Mouse (Mus musculus) kidney, embryonic 16.5 days (tissue): ENCODE measurements around the gene Wdr95. TPM values are rescaled to one million over a fixed set of nuclear protein-coding genes. Genes with fewer than 3 reads are reported as not detected.

ENCODE experiments used
- ATAC-seq: fragments of 200-750 bp; cut with Nextera tagmentation; 2 replicates; pipeline ENCODE4 v1.8.0; 2017; ENCODE audit warnings: moderate TSS enrichment; ENCODE audit not compliant: low FRiP score, low TSS enrichment
- H3K27ac ChIP-seq: fragments of 300-500 bp; sonication (generic); 2 replicates; pipeline ENCODE4 v1.5.1; 2014; ENCODE audit warnings: low read length
- H3K27me3 ChIP-seq: fragments of 300-500 bp; sonication (generic); 2 replicates; pipeline ENCODE4 v1.6.1; 2014; ENCODE audit warnings: low read length, control low read depth, mixed read lengths; ENCODE audit not compliant: insufficient read depth
- H3K36me3 ChIP-seq: fragments of 300-500 bp; sonication (generic); 2 replicates; pipeline ENCODE4 v1.6.1; 2014; ENCODE audit warnings: low read length, control low read depth, mixed read lengths; ENCODE audit not compliant: insufficient read depth
- H3K4me1 ChIP-seq: fragments of 300-500 bp; sonication (generic); 2 replicates; pipeline ENCODE4 v1.6.1; 2014; ENCODE audit warnings: low read length, control low read depth, mixed read lengths; ENCODE audit not compliant: insufficient read depth
- H3K4me2 ChIP-seq: fragments of 300-500 bp; sonication (generic); replicated peaks from 2 replicates; pipeline ENCODE4 v1.6.1; 2014; ENCODE audit warnings: low read depth, low read length
- H3K4me3 ChIP-seq: fragments of 300-500 bp; sonication (generic); 2 replicates; pipeline ENCODE4 v1.5.1; 2014; ENCODE audit warnings: mild to moderate bottlenecking, low read length
- H3K9ac ChIP-seq: fragments of 300-500 bp; sonication (generic); replicated peaks from 2 replicates; pipeline ENCODE4 v1.6.1; 2014; ENCODE audit warnings: low read length
- H3K9me3 ChIP-seq: fragments of 300-500 bp; sonication (generic); 2 replicates; pipeline ENCODE4 v1.6.1; 2016; ENCODE audit warnings: low read length, control low read depth
- WGBS: fragments of 180-500 bp; shearing (Covaris S2); extraction: QIAGEN DNeasy Blood & Tissue Kit; methylation state at CpG from one replicate; pipeline ENCODE4 v1.1.7; 2014; 5-methylcytosine and 5-hydroxymethylcytosine counted together
- polyA plus RNA-seq: library from polyadenylated mRNA; unstranded; fragments of >200 nt; fragmentation: Nextera tagmentation; extraction: Ambion mirVana; gene quantifications from 2 replicates; pipeline ENCODE4 v1.2.1, GENCODE M21; 2015

Wdr95 gene
- polyA plus RNA-seq, 1 experiment from 2014 or later, result not detected

DNA sequence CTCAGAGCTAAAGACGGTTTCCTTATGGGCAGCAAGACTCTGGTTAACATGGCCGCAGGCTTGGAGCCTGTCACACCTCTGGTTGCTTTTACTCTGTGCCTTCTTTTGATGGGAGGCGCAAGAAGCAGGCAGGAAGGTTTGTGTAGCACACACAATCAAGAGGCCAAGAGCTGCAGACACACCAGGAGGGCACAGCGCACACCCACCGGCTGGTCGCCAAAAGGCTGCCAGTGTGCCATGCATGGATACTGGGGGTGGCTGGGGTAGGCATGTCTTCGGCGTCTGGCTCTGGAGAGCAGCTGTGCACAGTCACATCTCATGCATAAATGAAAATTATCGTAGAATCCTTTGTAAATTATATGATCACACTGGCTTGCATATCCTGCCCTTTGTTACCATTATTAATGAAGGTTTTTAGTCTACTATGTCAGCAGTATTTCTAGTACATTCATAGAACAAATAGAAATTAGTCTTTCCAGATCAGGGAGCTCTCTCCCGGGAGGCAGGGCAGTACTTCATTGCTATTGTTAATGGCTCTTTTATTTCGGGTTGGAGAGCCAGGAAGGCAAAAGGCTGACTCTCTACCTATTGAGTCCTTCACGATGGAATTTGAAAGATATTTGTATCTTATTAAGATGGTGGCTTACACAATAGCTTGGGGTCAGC, 31.9 kb upstream of the Wdr95 start:
- H3K9ac ChIP-seq, result no peak overlapping the region
- H3K9me3 ChIP-seq, result no peaks in the 10 kb centered on the region
- no peak for ATAC-seq
- H3K4me1 ChIP-seq, result no peaks in the 10 kb centered on the region
- H3K27me3 ChIP-seq, result 0 out of 2 replicates have a peak, but pooled peaks cover 2% of the 10 kb centered on the region
- 61% methylated on average over 12 of the region's 12 CpGs for WGBS
- no peak overlapping the region for H3K27ac ChIP-seq
- H3K4me3 ChIP-seq, result no peak overlapping the region
- H3K36me3 ChIP-seq, result no peaks in the 10 kb centered on the region
- no peak overlapping the region for H3K4me2 ChIP-seq

DNA sequence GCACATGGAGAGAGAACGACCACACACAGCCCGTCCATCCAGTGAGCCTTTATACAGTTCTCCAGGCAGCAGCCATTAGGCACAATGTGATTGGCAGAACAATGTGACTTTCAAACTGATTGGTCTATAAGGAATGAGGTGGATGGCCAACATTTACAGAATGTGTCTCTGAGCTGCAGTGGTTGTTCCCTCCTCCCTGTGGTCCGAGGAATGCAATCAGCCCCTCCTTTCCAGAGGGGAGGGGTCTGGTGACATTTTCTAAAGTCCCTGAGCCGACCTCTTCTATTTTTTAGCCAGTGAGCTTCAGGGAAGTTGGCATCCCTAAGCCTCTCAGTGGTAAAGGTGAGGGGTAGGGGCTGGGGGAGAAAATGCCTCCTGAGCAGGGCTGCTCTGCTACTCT, 28.5 kb upstream of the Wdr95 start:
- Histone ChIP-seq H3K4me1 (no peaks in the 10 kb centered on the region), H3K27ac (no peak overlapping the region), H3K9ac (no peak overlapping the region), H3K4me3 (no peak overlapping the region), H3K4me2 (no peak overlapping the region), H3K36me3 (no peaks in the 10 kb centered on the region), H3K27me3 (0 out of 2 replicates have a peak, but pooled peaks cover 2% of the 10 kb centered on the region), H3K9me3 (no peaks in the 10 kb centered on the region)
- 43% methylated on average over 4 of the region's 4 CpGs for WGBS
- ATAC-seq, result no peak

DNA sequence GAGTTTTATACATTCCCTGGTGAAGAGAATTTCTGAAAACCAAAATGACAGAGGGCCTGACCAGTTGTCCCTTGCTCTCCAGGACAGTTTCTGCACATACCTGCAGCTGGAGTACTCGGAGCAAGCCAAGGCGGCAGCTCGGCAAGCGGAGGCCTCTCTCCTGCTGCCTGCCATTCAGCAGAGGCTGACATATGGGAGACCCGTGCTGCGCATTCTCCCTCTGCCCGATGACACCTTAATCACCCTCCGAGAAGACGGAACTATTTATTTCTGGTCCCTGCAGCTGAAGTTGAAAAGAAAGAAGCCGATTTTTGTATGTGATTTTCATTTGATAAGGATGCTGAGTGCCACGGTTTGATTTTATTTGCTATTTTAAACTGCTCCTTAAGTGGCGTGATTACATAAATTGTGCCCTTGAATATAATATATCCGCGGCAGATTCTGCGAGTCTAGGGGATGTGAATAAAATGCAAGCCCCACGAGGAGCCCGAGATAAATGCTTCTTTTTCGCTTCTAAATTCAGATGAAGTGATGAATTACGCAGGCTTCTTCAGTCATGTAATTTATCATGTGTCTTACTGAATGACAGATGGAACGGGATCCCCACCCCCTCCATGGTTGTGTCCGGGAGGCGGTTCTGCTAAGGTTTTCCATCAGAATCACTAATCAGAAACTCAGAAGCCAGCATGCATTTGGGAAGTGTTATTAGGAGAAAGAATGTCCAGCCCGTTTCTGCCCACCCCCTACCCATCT, 24.9 kb upstream of the Wdr95 start:
- Histone ChIP-seq H3K4me3 (no peak overlapping the region), H3K4me1 (no peaks in the 10 kb centered on the region), H3K4me2 (no peak overlapping the region), H3K9me3 (no peaks in the 10 kb centered on the region), H3K9ac (no peak overlapping the region), H3K36me3 (no peaks in the 10 kb centered on the region), H3K27me3 (no peaks in the 10 kb centered on the region), H3K27ac (no peak overlapping the region)
- WGBS, result 84% methylated on average over 23 of the region's 23 CpGs
- ATAC-seq, result no peak

DNA sequence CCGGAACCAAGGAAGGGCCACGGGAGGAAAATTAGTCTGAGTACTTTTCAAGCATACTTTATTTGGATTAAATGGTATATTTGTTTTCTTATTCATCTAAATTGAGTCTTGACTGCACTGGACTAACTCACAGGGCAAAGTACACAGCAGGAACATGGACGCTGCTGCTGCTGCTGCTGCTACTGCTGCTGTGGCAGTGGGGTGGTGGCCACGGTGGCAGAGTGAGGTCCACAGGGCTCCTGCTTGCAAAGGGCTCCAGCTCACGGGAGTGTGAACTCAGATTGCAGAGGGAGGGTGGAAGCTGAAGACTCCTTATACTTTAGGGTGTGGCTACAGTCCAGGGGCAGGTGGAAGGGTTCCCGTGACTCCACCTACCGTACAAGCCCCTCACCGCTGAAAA, 23.5 kb upstream of the Wdr95 start:
- H3K36me3 ChIP-seq, result no peaks in the 10 kb centered on the region
- WGBS, result 78% methylated on average over 8 of the region's 8 CpGs
- H3K9ac ChIP-seq, result no peak overlapping the region
- no peaks in the 10 kb centered on the region for H3K9me3 ChIP-seq
- no peak overlapping the region for H3K4me3 ChIP-seq
- H3K4me1 ChIP-seq, result peaks cover 4% of the 10 kb centered on the region; the same call in 1 of the 2 replicates
- no peak for ATAC-seq
- no peak overlapping the region for H3K4me2 ChIP-seq
- H3K27ac ChIP-seq, result no peak overlapping the region
- no peaks in the 10 kb centered on the region for H3K27me3 ChIP-seq

GRCm38 (mm10) chr5:149506033-149506432, 22.4 kb upstream of the Wdr95 start:
- H3K9me3 ChIP-seq, result no peaks in the 10 kb centered on the region
- ATAC-seq, result no peak
- WGBS, result 99% methylated on average over 2 of the region's 2 CpGs

GRCm38 (mm10) chr5:149508094-149509029, 20.1 kb upstream of the Wdr95 start:
- 75% methylated on average over 20 of the region's 20 CpGs for WGBS
- peaks cover 5% of the 10 kb centered on the region for H3K4me1 ChIP-seq
- H3K9me3 ChIP-seq, result no peaks in the 10 kb centered on the region
- no peak overlapping the region for H3K4me2 ChIP-seq
- no peak overlapping the region for H3K27ac ChIP-seq
- no peaks in the 10 kb centered on the region for H3K36me3 ChIP-seq
- H3K9ac ChIP-seq, result no peak overlapping the region
- H3K4me3 ChIP-seq, result no peak overlapping the region
- ATAC-seq, result no peak
- H3K27me3 ChIP-seq, result no peaks in the 10 kb centered on the region

More at GRCm38 (mm10) chr5:149506033-149506432, 22.4 kb upstream of the Wdr95 start:
- Histone ChIP-seq H3K36me3 (no peaks in the 10 kb centered on the region), H3K4me3 (no peak overlapping the region), H3K27me3 (no peaks in the 10 kb centered on the region), H3K4me1 (peaks cover 4% of the 10 kb centered on the region; the same call in 1 of the 2 replicates), H3K9ac (no peak overlapping the region), H3K27ac (no peak overlapping the region), H3K4me2 (no peak overlapping the region)

GRCm38 (mm10) chr5:149510323-149510722, 18.2 kb upstream of the Wdr95 start:
- no peak for ATAC-seq
- Histone ChIP-seq H3K9me3 (no peaks in the 10 kb centered on the region), H3K36me3 (no peaks in the 10 kb centered on the region), H3K4me2 (no peak overlapping the region), H3K27me3 (no peaks in the 10 kb centered on the region), H3K27ac (no peak overlapping the region), H3K4me3 (no peak overlapping the region), H3K9ac (no peak overlapping the region), H3K4me1 (peaks cover 21% of the 10 kb centered on the region)
- 42% methylated on average over 13 of the region's 13 CpGs for WGBS

- no peak overlapping the region for H3K4me3 ChIP-seq
- H3K27me3 ChIP-seq, result no peaks in the 10 kb centered on the region
- H3K4me2 ChIP-seq, result no peak overlapping the region
- H3K4me1 ChIP-seq, result peaks cover 21% of the 10 kb centered on the region
- no peak overlapping the region for H3K9ac ChIP-seq
- WGBS, result 32% methylated on average over 3 of the region's 3 CpGs
- no peak overlapping the region for H3K27ac ChIP-seq
- no peaks in the 10 kb centered on the region for H3K9me3 ChIP-seq
- no peak for ATAC-seq
- no peaks in the 10 kb centered on the region for H3K36me3 ChIP-seq
These were observed 15.8 kb upstream of the Wdr95 start for GRCm38 (mm10) chr5:149512695-149513094.

- no peaks in the 10 kb centered on the region for H3K27me3 ChIP-seq
- ATAC-seq, result peak; percentile 32; the same call in 1 of the 2 replicates
- 12% methylated on average over 9 of the region's 9 CpGs for WGBS
- peaks cover 21% of the 10 kb centered on the region for H3K4me1 ChIP-seq
- H3K4me3 ChIP-seq, result peak overlapping the region; percentile 22
- H3K27ac ChIP-seq, result peak overlapping the region; percentile 83
- H3K9me3 ChIP-seq, result no peaks in the 10 kb centered on the region
- no peaks in the 10 kb centered on the region for H3K36me3 ChIP-seq
- H3K4me2 ChIP-seq, result peak overlapping the region; percentile 50
- H3K9ac ChIP-seq, result peak overlapping the region; percentile 13
These were observed 14.9 kb upstream of the Wdr95 start for GRCm38 (mm10) chr5:149513438-149514086.
